Mouse (Mus musculus): Measurements from ENCODE around the gene Gm45713.

- TF ChIP-seq CTCF (IDR thresholded peaks at IDR 0.05; ENCODE audit: extremely low read depth, insufficient read depth, low read length) (no peak), POLR2A (IDR thresholded peaks at IDR 0.05; ENCODE audit: extremely low read depth, insufficient read depth, low read length) (no peak)
Observed at GRCm38 (mm10) chr7:45077829-45078228, 58.2 kb downstream of the Gm45713 start.
